Mouse (Mus musculus) kidney, postnatal 10 days (tissue): ENCODE results near the gene Reep3.
"Not testable (repeated sequence)": the region's sequence is repeated elsewhere in the genome, so short reads cannot be mapped to it uniquely, and the experiment has no call there.

Source experiments
- DNase-seq: peaks from one replicate; pipeline ENCODE4 v3.0.0; 2021; ENCODE audit warnings: mixed read lengths

Gene Reep3

GRCm38 (mm10) chr10:67010521-67010920 lies 86.2 kb downstream of the Reep3 start:
- no peak for DNase-seq

GRCm38 (mm10) chr10:67004527-67005042 lies 92.2 kb downstream of the Reep3 start:
- DNase-seq: peak; percentile 62

GRCm38 (mm10) chr10:67003743-67004526 lies 92.8 kb downstream of the Reep3 start:
- peak; percentile 83 for DNase-seq

- peak; percentile 72 for DNase-seq
These were observed 93.6 kb downstream of the Reep3 start for GRCm38 (mm10) chr10:67003009-67003742.

- DNase-seq: peak; percentile 91
These were observed 94.3 kb downstream of the Reep3 start for GRCm38 (mm10) chr10:67002207-67003008.

- not testable (repeated sequence) for DNase-seq
These were observed 95.7 kb downstream of the Reep3 start for GRCm38 (mm10) chr10:67000958-67001615.

GRCm38 (mm10) chr10:67000136-67000535 lies 96.6 kb downstream of the Reep3 start:
- DNase-seq: no peak

- no peak for DNase-seq
These were observed 98.0 kb downstream of the Reep3 start for GRCm38 (mm10) chr10:66998770-66999169.

GRCm38 (mm10) chr10:66995181-66995580 lies 101.6 kb downstream of the Reep3 start:
- DNase-seq: no peak

GRCm38 (mm10) chr10:66994469-66994868 lies 102.3 kb downstream of the Reep3 start:
- DNase-seq: peak; percentile 17

GRCm38 (mm10) chr10:66992591-66992990 lies 104.2 kb downstream of the Reep3 start:
- DNase-seq: no peak

- no peak for DNase-seq
These were observed 106.2 kb downstream of the Reep3 start for GRCm38 (mm10) chr10:66990506-66990905.

- DNase-seq: no peak
These were observed 113.7 kb downstream of the Reep3 start for GRCm38 (mm10) chr10:66983043-66983442.

GRCm38 (mm10) chr10:66978215-66978614 lies 118.5 kb downstream of the Reep3 start:
- no peak for DNase-seq

GRCm38 (mm10) chr10:66977093-66977492 lies 119.7 kb downstream of the Reep3 start:
- no peak for DNase-seq

GRCm38 (mm10) chr10:66975451-66975850 lies 121.3 kb downstream of the Reep3 start:
- DNase-seq: no peak

- DNase-seq: no peak
These were observed 122.3 kb downstream of the Reep3 start for GRCm38 (mm10) chr10:66974417-66974816.

GRCm38 (mm10) chr10:66973866-66974265 lies 122.9 kb downstream of the Reep3 start:
- DNase-seq: no peak

- no peak for DNase-seq
These were observed 123.5 kb downstream of the Reep3 start for GRCm38 (mm10) chr10:66973274-66973673.

- no peak for DNase-seq
These were observed 126.2 kb downstream of the Reep3 start for GRCm38 (mm10) chr10:66970336-66971115.

GRCm38 (mm10) chr10:66969581-66969980 lies 127.2 kb downstream of the Reep3 start:
- no peak for DNase-seq

- no peak for DNase-seq
These were observed 127.7 kb downstream of the Reep3 start for GRCm38 (mm10) chr10:66969081-66969480.
